In genomic region chr4:146517150-146517549, GRCm38 (mm10) we compare ENCODE assay signal across 9 mouse cellular contexts. TPM values are rescaled to one million over a fixed set of nuclear protein-coding genes. Genes with fewer than 3 reads are reported as not detected.
"Had no signal": no experiment of that assay in that cellular context is flagged by ENCODE, and none has a peak within 500 bp of the region (broad histone marks: within the 10 kb centered on the region; RNA-seq: fewer than 3 reads in every experiment).

No protein-coding gene starts in this region.

RNA-seq across cellular contexts. Expression of gene Zfp981, which starts 15.3 kb away (rescaled TPM):
- polyA plus RNA-seq: heart, embryonic 12.5 days; heart, embryonic 13.5 days; heart, postnatal 0 days; intestine, embryonic 15.5 days; intestine, embryonic 16.5 days; intestine, postnatal 0 days; kidney, adult 2 months; kidney, embryonic 14.5 days; large intestine, adult 2 months had no signal
